Mouse (Mus musculus): ENCODE results near the gene Nabp2. TPM values are rescaled to one million over a fixed set of nuclear protein-coding genes. Genes with fewer than 3 reads are reported as not detected.

Gene Nabp2
- polyA plus RNA-seq, 1 experiment, result 47.2 TPM

DNA sequence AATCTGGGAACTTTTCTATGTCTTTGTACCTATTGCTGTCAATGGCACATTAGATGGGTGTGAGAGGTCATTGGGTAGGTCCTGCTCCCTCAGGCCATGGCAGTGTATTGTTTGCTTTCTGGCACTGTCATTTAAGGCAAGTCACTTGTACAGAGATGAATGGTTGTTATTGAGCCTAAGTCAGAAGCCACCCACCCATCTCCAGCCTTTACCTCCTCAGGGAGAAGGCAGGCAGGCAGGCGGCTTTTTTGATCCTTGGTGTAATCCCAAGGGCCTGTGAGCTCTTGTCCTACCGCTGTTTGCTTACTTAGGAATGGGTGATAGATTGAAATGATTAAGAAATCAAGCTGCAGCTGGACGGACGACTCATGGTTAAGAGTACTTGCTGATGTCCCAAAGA, 18.2 kb upstream of the Nabp2 start:
- no peak for DNase-seq (ENCODE audit: low spot score)

DNA sequence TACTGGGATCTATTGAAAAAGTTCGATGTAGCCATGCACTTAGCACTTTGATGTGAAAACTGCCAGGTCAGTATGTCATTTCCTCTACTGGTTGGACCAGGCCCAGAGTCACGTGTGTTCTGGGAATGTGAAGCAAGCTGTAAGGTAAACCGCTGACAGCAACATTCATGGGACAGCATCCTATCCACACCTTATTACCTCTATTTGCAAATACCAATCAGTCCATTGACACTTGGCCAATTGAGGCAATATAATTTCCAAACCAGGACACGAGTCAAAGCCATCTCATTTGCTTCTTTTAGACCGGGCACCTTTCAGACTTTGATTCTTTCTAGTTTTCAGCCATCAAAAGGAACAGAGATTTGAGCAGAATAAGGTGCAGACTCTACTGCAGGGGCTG, 17.8 kb upstream of the Nabp2 start:
- no peak for DNase-seq (ENCODE audit: low spot score)

DNA sequence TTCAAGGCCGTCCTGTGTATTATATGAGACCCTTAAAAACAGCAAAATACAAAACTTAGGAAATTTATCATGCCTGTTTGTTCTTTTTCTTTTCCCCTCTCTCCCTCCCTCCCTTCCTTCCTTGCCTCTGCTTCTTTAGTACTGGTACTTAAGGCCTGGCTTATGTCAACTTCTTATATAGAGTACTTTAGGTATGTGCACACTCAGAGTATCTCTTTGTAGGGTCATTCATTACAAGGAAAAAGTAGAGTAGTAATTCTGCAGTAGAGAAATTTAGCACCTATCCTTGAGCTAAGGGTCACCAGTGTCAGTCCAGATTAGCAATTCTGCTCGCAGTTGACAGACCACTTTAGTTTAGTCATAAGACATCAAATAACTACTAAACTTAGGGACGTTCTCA, 14.0 kb upstream of the Nabp2 start:
- DNase-seq (ENCODE audit: low spot score), result no peak

DNA sequence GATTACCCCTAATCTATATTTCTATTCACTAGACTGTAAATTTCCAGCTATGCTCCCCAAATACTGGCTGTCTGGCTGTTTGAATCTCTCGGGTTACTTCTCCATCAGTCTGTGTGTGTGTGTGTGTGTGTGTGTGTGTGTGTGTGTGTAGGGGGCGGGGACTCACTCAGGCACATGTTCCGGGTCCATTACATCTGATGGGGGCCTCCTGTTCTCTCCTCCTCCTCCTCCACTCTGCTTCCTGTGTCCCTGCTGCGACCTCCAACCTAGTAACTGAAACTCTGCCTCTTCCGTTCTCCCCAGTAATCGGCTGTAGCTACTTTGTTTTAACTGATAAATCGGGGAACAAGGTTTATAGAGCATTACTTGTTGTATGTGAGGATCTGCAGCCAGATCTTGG, 13.3 kb upstream of the Nabp2 start:
- DNase-seq (ENCODE audit: low spot score), result no peak

DNA sequence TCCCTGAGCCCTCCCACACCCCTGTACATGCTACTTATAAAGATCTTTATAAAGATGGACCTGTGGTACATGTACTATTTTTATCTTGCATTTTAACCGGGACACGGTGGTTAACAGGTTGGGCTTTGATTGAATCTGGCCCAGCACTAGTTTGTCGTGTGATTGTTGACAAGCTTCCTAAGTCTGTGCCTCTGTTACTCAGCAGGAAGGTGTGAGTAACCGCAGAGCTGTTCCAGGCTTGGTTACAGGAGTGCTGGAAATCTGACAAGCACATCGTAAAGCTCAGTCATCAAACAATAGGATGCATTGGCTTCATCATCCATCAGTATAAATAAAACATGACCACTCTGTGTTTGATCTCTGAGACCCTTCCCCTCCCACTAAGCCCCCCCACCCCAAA, 11.1 kb upstream of the Nabp2 start:
- DNase-seq (ENCODE audit: low spot score), result no peak

DNA sequence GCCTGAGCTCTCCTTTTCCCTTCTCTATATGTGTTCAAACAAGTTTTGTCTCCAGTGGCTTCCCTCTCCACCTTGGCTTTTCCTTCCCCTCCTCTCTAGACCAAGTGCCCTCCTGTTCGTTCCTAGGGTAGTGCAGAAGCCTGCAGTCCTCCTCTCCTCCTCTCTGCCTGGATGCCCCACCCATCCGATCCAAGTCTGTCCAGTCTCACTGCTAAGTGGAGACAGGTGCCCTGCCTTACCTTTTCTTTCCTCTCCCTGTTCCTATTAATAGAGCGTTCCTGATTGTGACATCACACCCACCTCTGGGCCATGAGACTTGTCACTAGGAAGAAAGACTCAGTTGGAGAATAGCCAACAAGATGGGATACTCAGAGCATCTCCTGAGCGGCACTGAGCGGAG, 3.6 kb upstream of the Nabp2 start:
- no peak for DNase-seq (ENCODE audit: low spot score)

DNA sequence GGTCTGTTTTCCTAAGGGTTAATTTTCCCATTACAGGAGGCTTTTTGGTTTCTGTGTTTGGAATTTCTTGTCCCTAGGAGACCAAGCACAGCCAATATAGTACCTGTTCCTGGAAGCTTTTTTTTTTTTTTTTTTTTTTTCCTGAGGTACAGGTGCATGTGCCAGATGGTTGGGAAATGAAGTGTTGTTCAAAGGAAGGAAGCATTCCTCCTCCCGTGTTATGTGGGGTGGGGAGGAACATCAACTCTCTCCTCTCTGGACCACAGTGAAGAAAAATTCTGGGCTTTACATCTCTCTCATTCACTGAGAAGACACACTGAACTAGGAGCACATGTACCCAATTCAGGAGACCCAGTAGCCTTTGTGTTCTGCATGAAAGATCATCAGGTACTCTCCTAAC, 1.8 kb upstream of the Nabp2 start:
- DNase-seq (ENCODE audit: low spot score), result no peak

DNA sequence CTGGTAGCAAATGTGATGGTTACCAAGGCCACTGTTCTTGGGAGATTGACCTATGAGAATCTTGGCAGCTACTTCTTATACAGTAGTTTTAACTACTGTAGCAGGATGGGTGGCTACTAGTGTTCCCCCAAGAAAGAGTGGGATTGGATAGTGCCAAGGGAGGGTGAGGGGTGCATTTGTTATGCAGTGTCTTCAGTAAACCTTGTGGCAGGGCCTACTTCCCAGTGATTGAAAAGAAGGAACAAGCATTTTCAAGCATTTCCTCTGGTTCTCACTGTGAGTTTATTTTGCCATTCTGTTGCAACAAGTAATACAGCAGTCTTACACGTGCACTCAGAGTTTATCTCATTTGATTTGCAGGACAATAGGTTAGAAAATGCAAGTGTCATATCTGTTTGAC, 1.3 kb upstream of the Nabp2 start:
- DNase-seq (ENCODE audit: low spot score), result no peak

DNA sequence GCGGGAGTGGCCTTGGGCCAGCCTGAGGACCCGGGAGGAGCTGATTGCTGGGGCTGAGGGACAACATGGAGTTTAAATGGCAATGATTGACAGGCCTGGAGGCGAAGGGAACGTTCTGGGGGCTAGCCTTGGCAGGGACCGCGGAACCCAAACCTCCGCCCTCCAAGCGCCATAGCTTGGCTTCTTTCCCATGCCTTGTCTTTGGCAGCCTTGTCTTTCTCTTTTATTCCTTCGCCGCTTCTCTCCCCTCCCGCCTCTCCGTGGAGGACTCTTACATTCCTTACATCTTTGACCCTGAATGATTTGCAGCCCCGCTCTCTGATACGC, 726 bp upstream of the Nabp2 start:
- DNase-seq (ENCODE audit: low spot score), result no peak

DNA sequence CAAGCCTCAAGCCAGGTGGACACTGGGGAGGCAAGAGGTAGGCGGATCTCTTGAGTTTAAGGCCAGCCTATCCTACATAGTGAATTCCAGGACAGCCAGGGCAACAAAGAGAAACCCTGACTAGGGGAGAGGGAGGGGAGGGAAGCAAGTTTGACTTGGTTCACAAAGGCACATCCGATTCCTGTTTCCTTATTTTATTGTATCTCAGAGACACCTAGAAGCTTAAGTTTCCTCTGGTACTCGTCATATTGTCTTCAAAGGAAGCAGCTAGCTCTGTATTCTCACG, 789 bp downstream of the Nabp2 start:
- no peak for DNase-seq (ENCODE audit: low spot score)

DNA sequence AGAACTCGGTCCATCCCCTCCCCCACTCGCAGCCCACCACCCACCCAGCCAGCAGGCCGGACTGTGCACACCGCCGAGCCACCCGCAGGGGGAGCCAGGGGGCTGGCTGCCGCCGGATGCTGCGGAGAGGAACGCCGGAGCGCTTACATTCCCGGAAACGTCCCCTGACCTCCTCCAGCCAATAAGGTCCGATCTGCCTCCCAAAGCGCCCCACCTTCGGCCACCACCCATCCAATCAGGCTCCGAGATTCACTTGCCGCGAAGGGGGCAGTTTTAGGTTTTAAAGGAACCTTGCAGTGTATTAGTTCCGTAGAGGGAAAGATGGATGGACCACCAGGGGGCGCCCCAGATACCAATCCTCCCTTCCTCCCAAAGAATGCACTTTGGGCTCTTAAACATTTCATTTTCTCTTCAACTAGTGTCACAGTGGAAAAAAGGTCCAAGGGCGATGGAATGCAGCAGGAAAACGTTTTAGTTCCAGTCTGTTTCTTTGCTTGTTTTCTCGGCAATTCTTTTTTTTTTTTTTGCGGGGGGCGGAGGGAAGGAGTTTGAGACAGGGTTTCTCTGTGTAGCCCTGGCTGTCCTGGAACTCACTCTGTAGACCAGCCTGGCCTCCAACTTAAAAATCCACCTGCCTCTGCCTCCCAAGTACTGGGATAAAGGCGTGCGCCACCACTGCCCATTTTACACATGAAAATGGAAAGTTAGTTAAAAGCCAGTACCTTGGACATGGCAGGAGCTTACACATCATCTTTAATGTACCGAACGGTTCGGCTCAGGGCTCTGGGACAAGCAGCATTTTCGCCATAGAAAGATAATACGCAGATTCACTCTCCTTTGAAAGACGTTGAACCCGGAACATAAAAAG, 1.4 kb downstream of the Nabp2 start:
- peak; percentile 87 for DNase-seq (ENCODE audit: low spot score)

DNA sequence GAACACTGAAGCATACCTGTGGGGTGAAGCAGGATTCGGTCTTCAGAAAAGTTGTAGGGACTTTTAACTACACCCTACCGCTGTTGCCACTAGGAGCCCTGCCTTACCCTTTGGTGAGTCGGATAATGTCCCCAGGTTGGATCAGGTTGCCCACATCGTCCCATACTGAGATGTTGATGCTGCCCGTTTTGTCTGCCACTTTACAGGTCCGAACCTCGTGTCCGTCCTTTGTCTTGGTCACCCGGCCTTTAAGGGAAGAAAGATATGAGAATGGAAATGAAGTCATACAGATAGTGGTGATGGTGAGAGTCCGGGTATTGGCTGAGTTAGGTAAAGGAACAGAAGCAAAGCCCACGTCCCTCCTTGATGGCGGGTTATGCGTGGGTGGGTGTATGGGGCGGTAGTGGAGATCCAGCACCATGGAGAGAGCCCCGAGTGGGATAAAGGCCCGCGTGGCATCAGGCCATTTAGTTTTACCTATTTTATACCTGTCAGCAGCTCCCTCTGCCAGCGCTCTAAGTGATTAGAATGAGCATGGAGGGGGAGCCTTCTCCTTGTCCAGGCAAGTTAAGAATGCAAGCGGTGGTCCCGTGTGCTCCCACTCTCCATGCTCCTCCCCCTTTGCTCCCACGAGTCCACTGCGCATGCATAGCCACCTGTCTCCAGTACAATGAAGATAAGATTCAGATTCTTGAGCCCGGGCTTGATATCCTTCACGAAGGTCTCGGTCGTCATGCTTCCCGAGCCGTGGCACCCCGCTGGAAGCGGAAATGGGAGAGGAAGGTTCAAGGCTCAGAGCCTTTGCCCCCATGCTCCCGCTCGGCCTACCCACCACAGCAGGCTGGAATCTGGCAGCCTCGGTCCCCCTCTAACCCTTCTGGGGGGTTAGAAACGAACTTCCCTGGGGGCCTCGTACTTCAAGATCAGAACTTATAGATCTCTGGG, 2.4 kb downstream of the Nabp2 start:
- DNase-seq (ENCODE audit: low spot score), result no peak

DNA sequence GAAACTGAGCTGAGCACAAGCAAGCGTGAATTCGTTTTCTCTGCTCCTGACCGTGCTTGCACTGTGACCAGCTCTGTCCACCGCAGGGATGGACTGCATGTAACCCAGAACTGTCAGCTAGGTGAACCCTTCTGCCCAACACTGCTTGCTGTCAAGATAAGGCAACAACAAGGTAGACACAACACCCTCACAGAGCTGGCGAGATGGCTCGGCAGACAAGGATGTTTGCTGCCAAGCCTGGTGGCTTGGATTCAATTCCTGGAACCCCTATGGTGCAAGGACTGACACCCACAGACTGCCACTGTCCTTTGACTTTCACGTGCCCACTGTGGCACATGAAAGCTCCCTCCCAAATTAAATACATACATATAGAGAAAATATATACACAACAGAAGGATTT, 7.4 kb downstream of the Nabp2 start:
- no peak for DNase-seq (ENCODE audit: low spot score)

DNA sequence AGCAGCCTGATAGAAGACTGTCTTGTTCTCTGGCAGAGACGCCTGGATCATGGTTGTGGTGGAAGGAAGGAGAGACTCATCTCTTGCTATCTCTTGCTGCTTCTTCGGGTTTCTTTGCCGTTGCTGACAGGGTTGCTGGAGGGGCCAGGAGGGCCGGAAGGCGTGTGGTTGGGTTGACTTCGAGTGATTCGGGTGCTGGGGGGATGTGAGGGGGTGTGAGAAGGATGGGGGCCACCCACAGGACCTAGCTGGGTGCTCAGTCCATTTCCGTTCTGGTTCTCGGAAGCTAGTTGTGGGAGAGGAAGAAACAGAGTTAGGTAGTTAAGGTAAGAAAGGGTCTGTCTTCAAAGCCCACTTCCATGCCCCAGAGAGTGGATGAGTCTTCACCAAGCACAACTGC, 9.7 kb downstream of the Nabp2 start:
- peak; percentile 15 for DNase-seq (ENCODE audit: low spot score)

DNA sequence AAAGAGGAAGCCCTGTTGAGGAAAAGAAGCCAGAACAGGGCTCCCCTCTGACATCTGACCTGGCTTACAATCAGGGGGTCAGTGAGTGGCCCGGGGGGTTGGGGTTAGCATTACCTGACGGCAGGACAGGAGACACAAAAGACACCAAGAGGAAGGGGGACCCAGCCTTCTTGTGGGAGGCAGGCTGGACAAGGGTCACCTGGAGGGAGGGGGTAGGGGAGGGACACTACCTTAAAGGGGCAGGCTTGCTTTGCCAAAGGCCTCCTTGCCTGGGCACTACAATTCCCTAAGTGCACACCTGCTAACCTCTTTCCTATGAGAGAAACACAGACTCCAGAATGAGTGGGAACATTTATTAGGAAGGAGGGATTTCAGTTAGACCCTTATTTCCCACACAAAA, 10.2 kb downstream of the Nabp2 start, which contains the start of gene Slc39a5:
TSS of gene Slc39a5 (minus strand) at position 174 of the 400 bp plus-strand sequence.
- DNase-seq (ENCODE audit: low spot score), result no peak

DNA sequence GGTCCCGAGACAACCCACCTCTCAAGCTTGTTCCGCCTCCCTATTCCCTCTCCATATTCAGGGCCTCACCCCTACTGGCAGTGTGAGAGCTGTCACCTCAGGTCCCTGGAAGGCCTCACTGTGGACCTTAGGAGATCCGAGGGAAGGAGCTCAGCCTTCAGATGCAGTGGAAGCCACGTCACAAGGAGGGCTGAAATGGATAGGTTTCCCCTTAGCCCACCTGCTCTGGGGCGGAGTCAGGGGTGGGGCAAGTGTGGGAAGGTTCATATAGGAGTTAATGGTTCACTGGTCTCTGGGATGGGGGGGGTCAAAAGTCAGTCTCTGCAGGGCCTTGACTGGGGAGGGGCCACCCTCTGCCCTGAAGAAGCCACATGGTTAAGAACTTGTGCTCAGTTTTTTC, 11.0 kb downstream of the Nabp2 start:
- no peak for DNase-seq (ENCODE audit: low spot score)

DNA sequence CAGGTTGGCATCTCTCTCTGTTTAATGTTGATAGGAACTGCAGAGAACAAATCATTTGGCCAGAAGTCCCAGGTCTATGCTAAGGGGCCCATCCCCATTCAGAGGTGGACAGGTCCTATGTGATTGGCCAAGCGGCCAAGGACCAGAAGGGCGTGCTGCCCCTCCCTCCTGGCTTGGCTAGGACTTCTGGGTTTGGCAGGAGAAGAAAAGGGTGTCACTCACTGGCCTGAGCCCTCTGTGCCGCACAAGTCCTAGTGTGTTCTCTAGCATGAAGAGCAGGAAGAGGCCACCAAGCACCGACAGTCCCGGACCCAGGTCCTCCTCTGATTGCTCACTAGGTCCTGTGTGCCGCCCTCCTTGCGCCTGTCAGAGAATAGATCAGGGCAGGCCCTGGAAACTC, 13.8 kb downstream of the Nabp2 start:
- DNase-seq (ENCODE audit: low spot score), result no peak

DNA sequence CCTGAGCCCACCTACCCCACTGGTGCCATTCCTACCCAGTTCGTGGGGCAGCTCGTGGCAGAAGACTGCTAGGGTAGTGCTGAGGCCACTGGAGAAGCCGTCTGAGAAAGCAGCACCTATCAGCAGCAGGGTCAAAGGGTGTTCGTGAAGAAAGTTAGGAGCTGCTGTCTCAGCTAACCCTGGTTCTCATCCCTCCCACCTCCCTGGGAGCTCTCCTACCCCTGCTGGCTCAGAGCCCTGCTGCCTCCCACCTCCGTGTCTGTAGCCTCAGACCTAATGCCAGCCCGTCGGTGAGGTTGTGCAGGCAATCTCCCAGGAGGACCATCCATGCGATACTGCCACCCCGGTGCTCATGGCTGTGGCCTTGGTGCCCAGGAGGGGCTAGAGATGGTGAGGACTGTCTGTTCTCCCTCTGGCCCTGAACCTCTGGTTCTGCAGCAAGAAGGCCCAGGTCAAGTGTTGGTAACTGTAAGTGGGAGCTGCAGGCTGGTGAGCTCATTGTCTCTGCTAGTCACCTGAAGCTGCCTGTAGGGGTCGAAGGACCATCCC, 14.5 kb downstream of the Nabp2 start:
- no peak for DNase-seq (ENCODE audit: low spot score)

DNA sequence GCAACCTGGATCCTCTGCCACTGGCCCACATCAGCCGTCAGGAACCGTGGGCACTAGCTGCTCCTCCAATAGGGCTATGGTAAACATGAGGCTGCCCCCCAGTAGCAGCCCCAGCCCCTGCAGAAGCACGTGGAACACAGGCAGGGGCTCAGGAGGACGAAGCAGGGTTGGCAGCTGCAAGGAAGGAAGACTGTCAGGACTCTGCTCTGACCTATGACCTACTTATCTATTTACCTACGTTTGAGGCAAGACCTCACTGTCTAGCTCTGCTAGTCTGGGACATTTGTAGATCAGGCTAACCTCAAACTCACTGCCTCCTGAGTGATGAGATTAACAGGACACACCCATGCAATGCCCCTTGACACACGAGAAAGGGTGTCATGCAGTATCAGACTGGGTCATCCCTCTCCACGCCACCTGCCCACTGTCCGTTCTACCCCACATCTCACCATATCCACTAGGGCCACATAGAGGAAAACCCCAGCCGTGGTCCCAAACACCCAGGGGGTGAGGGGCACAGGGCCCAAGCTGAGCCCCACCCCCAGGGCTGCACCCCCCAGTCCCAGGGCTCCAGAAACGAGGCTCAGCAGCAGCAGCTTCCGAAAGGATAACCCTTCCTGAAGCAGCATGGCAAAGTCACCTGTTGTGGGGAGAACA, 15.1 kb downstream of the Nabp2 start:
- DNase-seq (ENCODE audit: low spot score), result no peak

DNA sequence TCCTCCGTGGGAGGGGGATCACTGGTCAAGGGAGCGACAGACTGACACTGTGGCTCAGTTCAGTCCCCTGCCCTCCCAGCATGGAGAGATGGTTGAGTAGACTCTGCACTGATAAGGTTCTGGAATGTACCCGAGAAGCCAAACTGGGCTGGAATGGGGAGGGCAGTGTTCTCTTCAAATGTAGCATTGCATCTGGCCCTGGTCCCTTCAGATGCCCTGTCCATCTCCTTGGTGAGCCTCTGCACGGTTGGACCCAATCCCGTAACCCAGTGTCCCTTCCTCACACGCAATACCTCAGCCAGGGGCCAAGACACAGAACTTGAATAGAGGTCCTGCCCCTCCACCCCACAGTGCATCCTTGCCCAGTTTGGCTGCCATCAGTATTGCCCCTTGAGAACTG, 19.4 kb downstream of the Nabp2 start:
- DNase-seq (ENCODE audit: low spot score), result no peak

DNA sequence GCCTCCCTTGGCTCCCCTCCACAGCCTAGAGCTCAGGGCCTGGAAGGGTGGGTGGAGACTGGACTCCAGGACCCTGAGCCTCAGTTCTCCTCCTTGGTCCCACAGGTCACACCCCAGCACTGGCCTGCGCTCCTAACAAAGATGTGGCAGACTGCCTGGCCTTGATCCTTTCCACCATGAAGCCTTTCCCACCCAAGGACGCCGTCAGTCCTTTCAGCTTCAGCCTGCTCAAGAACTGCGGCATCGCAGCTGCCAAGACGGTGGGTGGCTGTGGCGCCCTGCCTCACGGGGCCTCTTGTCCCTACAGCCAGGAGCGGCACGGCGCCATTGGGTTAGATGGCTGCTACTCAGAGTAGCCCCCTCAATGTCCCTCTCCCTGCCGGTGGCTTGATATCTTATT, 20.9 kb downstream of the Nabp2 start:
- DNase-seq (ENCODE audit: low spot score), result no peak

DNA sequence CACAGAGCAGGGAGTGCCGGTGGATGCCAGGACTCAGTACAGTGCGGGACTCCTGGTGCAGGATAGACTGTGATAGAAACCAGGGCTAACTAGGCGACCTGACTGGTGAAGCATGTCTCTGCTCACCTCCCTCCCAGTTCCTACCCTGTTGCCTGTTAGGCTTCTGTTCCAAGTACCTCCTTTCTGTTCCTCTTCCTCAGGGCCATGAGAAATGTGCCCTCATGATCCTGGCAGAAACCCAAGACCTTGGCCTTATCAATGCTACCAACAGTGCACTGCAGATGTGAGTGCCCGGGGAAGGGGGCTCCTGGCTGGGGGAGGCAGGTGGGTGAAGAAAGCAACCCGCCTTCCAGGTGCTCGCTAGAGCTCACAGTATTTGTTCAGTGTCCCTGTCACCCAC, 21.7 kb downstream of the Nabp2 start:
- no peak for DNase-seq (ENCODE audit: low spot score)

Measured in urinary bladder, adult 2 months (tissue).